Mouse (Mus musculus): ENCODE measurements around the gene Iqsec1. TPM values are rescaled to one million over a fixed set of nuclear protein-coding genes. Genes with fewer than 3 reads are reported as not detected.

Gene Iqsec1
- total and polyA plus RNA-seq, 2 experiments: 8.9 to 69.3 TPM

DNA sequence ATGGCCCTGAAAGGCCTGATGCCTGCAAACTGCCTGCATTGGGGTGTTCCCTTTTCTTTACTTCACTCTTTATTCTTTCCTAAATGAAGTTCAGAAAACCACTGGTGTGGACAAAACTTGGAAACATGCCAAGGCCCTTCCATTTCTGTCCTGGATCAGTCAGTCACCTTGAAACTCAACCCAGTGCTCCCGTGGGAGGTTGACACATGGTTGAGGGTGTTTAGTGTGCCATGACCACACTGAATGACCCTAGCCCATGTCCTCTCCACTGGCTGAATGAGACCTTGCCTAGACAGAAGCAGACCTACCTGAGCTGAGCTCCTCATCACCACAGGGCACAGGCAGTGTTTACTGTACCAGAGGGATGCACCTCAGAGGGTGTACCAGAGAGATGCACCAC is 103.9 kb downstream of the Iqsec1 start:
- DNase-seq (ENCODE audit: extremely low read depth, low read depth, low spot score): no peak
- no peaks in the 10 kb centered on the region for H3K27me3 ChIP-seq (ENCODE audit: control insufficient read depth, insufficient read depth, low read length)
- no peaks in the 10 kb centered on the region for H3K36me3 ChIP-seq (ENCODE audit: control insufficient read depth, insufficient read depth, low read length)
- H3K4me3 ChIP-seq (ENCODE audit: insufficient read depth, low read depth, low read length): no peak overlapping the region
- no peak overlapping the region for H3K9ac ChIP-seq (ENCODE audit: low read depth, low read length)
- H3K4me1 ChIP-seq (ENCODE audit: control insufficient read depth, insufficient read depth, low read length): no peaks in the 10 kb centered on the region
- no peak overlapping the region for H3K27ac ChIP-seq (replicated peaks; ENCODE audit: insufficient read depth, low read depth, low read length)
- 15% methylated on average over 1 of the region's 1 CpGs for WGBS
- TF ChIP-seq CTCF (IDR thresholded peaks at IDR 0.05; ENCODE audit: low read depth, low read length) (no peak), POLR2A (IDR thresholded peaks at IDR 0.05; ENCODE audit: extremely low read depth, insufficient read depth, low read length) (no peak)
- no peaks in the 10 kb centered on the region for H3K79me2 ChIP-seq (ENCODE audit: control insufficient read depth, insufficient read depth, low read length)

- H3K36me3 ChIP-seq (ENCODE audit: control insufficient read depth, insufficient read depth, low read length): no peaks in the 10 kb centered on the region
- WGBS: 91% methylated on average over 2 of the region's 2 CpGs
- no peak overlapping the region for H3K27ac ChIP-seq (replicated peaks; ENCODE audit: insufficient read depth, low read depth, low read length)
- TF ChIP-seq CTCF (IDR thresholded peaks at IDR 0.05; ENCODE audit: low read depth, low read length) (no peak), POLR2A (IDR thresholded peaks at IDR 0.05; ENCODE audit: extremely low read depth, insufficient read depth, low read length) (no peak)
- H3K27me3 ChIP-seq (ENCODE audit: control insufficient read depth, insufficient read depth, low read length): no peaks in the 10 kb centered on the region
- no peaks in the 10 kb centered on the region for H3K4me1 ChIP-seq (ENCODE audit: control insufficient read depth, insufficient read depth, low read length)
- no peaks in the 10 kb centered on the region for H3K79me2 ChIP-seq (ENCODE audit: control insufficient read depth, insufficient read depth, low read length)
- DNase-seq (ENCODE audit: extremely low read depth, low read depth, low spot score): no peak
- no peak overlapping the region for H3K9ac ChIP-seq (ENCODE audit: low read depth, low read length)
- H3K4me3 ChIP-seq (ENCODE audit: insufficient read depth, low read depth, low read length): no peak overlapping the region
Measured at GRCm38 (mm10) chr6:90880975-90881374, 107.5 kb downstream of the Iqsec1 start.

- Histone ChIP-seq H3K79me2 (ENCODE audit: control insufficient read depth, insufficient read depth, low read length) (no peaks in the 10 kb centered on the region), H3K4me1 (ENCODE audit: control insufficient read depth, insufficient read depth, low read length) (no peaks in the 10 kb centered on the region), H3K27me3 (ENCODE audit: control insufficient read depth, insufficient read depth, low read length) (no peaks in the 10 kb centered on the region), H3K27ac (replicated peaks; ENCODE audit: insufficient read depth, low read depth, low read length) (no peak overlapping the region), H3K36me3 (ENCODE audit: control insufficient read depth, insufficient read depth, low read length) (no peaks in the 10 kb centered on the region), H3K4me3 (ENCODE audit: insufficient read depth, low read depth, low read length) (no peak overlapping the region), H3K9ac (ENCODE audit: low read depth, low read length) (no peak overlapping the region)
- WGBS: 67% methylated on average over 3 of the region's 3 CpGs
- TF ChIP-seq POLR2A (IDR thresholded peaks at IDR 0.05; ENCODE audit: extremely low read depth, insufficient read depth, low read length): no peak
- TF ChIP-seq CTCF (IDR thresholded peaks at IDR 0.05; ENCODE audit: low read depth, low read length): no peak
- DNase-seq (ENCODE audit: extremely low read depth, low read depth, low spot score): no peak
Measured at GRCm38 (mm10) chr6:90880404-90880803, 108.1 kb downstream of the Iqsec1 start.

- Histone ChIP-seq H3K79me2 (ENCODE audit: control insufficient read depth, insufficient read depth, low read length) (no peaks in the 10 kb centered on the region), H3K27ac (replicated peaks; ENCODE audit: insufficient read depth, low read depth, low read length) (no peak overlapping the region), H3K4me1 (ENCODE audit: control insufficient read depth, insufficient read depth, low read length) (no peaks in the 10 kb centered on the region), H3K4me3 (ENCODE audit: insufficient read depth, low read depth, low read length) (no peak overlapping the region), H3K36me3 (ENCODE audit: control insufficient read depth, insufficient read depth, low read length) (no peaks in the 10 kb centered on the region), H3K9ac (ENCODE audit: low read depth, low read length) (no peak overlapping the region), H3K27me3 (ENCODE audit: control insufficient read depth, insufficient read depth, low read length) (no peaks in the 10 kb centered on the region)
- 78% methylated on average over 8 of the region's 8 CpGs for WGBS
- no peak for TF ChIP-seq POLR2A (IDR thresholded peaks at IDR 0.05; ENCODE audit: extremely low read depth, insufficient read depth, low read length)
- DNase-seq (ENCODE audit: extremely low read depth, low read depth, low spot score): no peak
Measured at GRCm38 (mm10) chr6:90871581-90871980, 116.9 kb downstream of the Iqsec1 start.

DNA sequence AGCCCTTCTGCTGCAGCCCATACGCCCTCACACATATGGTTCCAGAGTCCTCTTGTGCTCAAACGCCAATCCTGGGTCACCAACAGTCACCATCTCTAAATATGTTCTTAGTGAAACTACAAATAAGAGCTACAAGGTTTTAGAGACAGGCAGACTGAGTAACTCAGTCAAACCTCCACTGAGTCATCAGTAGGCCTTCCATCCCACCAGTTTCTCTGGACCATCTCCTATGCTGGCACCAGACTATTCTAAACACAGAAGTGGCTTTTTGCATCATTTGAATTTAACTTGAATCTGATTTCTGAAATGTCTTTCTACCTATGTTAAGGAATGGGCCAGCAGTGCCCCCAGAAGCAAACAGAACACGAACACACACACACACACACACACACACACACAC is 120.5 kb downstream of the Iqsec1 start:
- DNase-seq (ENCODE audit: extremely low read depth, low read depth, low spot score): no peak
- H3K27me3 ChIP-seq (ENCODE audit: control insufficient read depth, insufficient read depth, low read length): no peaks in the 10 kb centered on the region
- WGBS: 77% methylated on average over 3 of the region's 3 CpGs
- H3K27ac ChIP-seq (replicated peaks; ENCODE audit: insufficient read depth, low read depth, low read length): no peak overlapping the region
- TF ChIP-seq CTCF (IDR thresholded peaks at IDR 0.05; ENCODE audit: low read depth, low read length) (no peak), POLR2A (IDR thresholded peaks at IDR 0.05; ENCODE audit: extremely low read depth, insufficient read depth, low read length) (no peak)
- H3K9ac ChIP-seq (ENCODE audit: low read depth, low read length): no peak overlapping the region
- no peaks in the 10 kb centered on the region for H3K79me2 ChIP-seq (ENCODE audit: control insufficient read depth, insufficient read depth, low read length)
- H3K36me3 ChIP-seq (ENCODE audit: control insufficient read depth, insufficient read depth, low read length): no peaks in the 10 kb centered on the region
- no peaks in the 10 kb centered on the region for H3K4me1 ChIP-seq (ENCODE audit: control insufficient read depth, insufficient read depth, low read length)
- no peak overlapping the region for H3K4me3 ChIP-seq (ENCODE audit: insufficient read depth, low read depth, low read length)

DNA sequence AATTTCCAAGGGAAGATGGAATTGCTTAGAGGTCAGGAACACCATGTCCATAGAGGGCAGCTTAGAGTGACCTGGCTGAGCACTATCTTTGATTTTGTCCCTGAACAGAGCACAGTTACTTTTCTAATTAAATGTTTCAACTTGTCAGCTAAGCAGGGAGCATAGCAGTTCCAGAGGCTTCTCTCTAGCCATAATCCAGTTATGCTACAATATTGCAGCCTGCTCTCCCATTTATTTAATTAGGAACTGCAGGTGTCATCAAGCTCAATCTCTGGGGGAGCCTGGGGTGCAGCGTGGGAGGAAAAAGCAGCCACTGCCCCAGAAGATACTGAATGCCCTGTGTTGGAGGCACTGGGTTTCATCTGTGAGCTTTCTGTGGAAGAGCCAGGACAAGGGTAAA is 127.1 kb downstream of the Iqsec1 start:
- Histone ChIP-seq H3K79me2 (ENCODE audit: control insufficient read depth, insufficient read depth, low read length) (no peaks in the 10 kb centered on the region), H3K4me3 (ENCODE audit: insufficient read depth, low read depth, low read length) (no peak overlapping the region), H3K36me3 (ENCODE audit: control insufficient read depth, insufficient read depth, low read length) (no peaks in the 10 kb centered on the region), H3K4me1 (ENCODE audit: control insufficient read depth, insufficient read depth, low read length) (no peaks in the 10 kb centered on the region), H3K9ac (ENCODE audit: low read depth, low read length) (no peak overlapping the region), H3K27me3 (ENCODE audit: control insufficient read depth, insufficient read depth, low read length) (no peaks in the 10 kb centered on the region), H3K27ac (replicated peaks; ENCODE audit: insufficient read depth, low read depth, low read length) (no peak overlapping the region)
- DNase-seq (ENCODE audit: extremely low read depth, low read depth, low spot score): no peak
- no peak for TF ChIP-seq CTCF (IDR thresholded peaks at IDR 0.05; ENCODE audit: low read depth, low read length)
- TF ChIP-seq POLR2A (IDR thresholded peaks at IDR 0.05; ENCODE audit: extremely low read depth, insufficient read depth, low read length): no peak
- WGBS: 95% methylated on average over 1 of the region's 1 CpGs
